Mouse (Mus musculus): Measurements from ENCODE around the gene Selplg. TPM values are rescaled to one million over a fixed set of nuclear protein-coding genes. Genes with fewer than 3 reads are reported as not detected.
"Not testable (repeated sequence)": the region's sequence is repeated elsewhere in the genome, so short reads cannot be mapped to it uniquely, and the experiment has no call there.

Gene Selplg
- total RNA-seq, 2 experiments from 2014 or later, result 1.1 TPM

DNA sequence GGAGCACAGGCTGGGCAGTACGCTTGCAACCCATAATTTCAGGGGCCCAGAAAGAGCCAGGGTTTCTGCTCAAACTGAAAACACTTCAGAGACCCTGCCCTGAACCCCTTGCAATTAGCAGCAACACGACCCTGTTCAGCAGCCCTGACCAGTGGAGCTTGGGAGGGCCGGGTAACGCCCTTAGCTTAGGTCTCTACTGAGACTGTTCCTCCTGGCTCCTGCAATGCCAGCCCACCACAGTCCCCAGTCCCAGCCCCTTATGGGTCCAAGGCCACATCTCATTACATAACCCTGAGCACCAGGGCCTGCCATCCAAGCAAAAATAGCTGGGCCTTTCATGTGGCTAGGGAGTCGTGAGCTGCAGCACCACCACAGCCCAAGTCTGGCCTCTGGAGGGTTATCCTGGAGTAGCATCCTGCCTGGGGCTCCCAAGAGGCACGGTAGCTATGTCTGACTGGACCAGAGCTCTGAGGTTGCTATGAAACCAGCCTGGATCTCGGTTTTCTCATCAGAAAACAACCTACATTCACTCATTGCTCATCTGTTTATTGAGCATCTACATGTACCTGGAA, 28.0 kb downstream of the Selplg start:
- intact Hi-C loops (cut with DNase I; ENCODE audit: low total_unique reads), result no loop called here
- no peak for DNase-seq

DNA sequence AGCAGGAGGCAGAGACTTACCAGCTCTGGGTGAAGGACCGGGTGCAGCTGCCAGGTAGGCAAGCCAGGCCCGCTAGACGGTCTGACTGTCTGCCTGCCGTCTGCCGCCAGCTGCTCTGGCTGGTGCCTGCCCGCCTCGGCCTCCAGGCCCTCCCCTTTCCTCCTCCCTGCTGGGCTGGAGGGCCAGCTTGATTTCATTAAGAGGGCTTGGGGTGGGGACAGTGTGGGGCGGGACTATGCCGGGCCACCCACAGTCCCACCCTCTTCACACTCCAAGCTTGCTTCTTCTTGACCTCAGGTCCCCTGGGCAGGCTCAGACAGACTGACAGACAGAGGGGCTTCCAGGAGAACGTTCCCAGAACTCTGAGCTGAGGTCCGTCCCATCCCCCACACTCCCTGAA, 32.2 kb downstream of the Selplg start, which contains the start of gene Tmem119:
TSS of gene Tmem119 (minus strand) at position 237 of the 400 bp plus-strand sequence.
- intact Hi-C loops (cut with DNase I; ENCODE audit: low total_unique reads), result no loop called here
- peak; percentile 78 for DNase-seq

DNA sequence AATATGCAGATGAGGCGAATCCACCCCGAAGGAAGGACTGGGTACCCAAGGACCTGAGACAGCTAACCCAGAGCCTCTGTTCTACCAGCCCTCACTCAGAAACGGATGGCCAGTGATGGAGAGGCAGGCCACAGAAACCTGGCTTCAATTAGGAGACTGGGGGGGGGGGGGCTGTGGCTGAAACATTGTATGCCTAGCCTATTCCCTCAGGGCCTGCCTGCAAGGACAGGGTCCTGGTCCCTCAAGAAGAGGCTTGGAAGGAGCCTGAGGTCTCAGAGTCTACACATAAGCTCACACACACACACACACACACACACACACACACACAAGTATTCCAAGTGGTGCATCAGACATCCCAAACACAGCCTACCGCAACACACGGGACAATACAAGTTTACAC, 32.8 kb downstream of the Selplg start:
- intact Hi-C loops (cut with DNase I; ENCODE audit: low total_unique reads), result no loop called here
- no peak for DNase-seq

DNA sequence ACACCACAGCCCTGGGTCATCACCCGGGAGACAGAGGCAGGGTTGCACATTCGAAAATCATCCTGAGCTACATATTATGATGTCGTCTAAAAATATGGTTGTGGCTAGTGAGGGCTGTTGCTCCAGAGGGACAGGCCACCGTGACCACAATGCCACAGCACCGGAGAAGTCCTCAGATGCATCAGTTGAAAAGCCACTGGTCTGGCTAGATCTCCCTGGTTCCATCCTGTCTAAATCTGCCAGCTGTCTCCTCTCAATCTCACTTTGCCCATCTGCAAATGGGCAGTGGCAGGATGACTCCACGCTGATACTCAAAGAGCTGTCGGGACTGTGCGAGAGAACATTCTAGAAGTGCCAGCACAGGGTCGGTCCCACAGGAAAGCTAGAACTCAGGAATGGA, 33.9 kb downstream of the Selplg start:
- no peak for DNase-seq
- intact Hi-C loops (cut with DNase I; ENCODE audit: low total_unique reads), result no loop called here

DNA sequence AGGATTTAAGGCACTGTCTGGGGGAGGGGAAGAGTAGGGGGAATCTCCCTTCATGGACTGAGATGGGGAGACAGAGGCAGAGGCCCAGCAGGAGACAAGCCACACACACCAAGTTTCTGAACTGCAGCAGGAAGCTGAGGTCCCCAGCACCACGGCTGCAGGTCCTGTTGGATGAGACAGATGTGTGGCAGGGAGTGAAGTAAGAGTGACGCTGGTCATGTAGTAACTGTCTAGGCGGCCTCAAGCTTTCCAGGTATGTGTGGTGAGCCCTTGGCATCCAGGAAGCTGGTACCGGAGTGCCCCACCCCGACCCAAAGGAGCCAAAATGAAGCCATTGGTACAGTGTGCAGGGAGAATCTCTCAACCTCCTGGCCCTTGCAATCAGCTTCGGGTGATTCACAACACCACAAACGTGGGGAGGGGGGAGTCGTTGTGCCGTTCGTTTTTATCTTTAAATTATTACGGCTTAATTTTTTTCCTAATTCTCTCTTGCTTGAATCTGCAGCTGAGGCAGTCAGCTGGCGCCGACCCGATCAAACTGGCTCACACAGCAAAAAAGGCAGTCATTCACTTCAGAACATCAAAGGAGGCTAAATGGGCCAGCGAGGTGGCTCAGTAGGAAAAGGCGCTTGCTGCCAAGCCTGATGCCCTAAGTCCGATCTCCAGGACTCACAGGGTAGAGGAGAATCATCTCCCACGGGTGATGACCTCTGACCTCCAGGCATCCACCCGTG, 35.1 kb downstream of the Selplg start:
- intact Hi-C loops (cut with DNase I; ENCODE audit: low total_unique reads), result no loop called here
- DNase-seq, result no peak

DNA sequence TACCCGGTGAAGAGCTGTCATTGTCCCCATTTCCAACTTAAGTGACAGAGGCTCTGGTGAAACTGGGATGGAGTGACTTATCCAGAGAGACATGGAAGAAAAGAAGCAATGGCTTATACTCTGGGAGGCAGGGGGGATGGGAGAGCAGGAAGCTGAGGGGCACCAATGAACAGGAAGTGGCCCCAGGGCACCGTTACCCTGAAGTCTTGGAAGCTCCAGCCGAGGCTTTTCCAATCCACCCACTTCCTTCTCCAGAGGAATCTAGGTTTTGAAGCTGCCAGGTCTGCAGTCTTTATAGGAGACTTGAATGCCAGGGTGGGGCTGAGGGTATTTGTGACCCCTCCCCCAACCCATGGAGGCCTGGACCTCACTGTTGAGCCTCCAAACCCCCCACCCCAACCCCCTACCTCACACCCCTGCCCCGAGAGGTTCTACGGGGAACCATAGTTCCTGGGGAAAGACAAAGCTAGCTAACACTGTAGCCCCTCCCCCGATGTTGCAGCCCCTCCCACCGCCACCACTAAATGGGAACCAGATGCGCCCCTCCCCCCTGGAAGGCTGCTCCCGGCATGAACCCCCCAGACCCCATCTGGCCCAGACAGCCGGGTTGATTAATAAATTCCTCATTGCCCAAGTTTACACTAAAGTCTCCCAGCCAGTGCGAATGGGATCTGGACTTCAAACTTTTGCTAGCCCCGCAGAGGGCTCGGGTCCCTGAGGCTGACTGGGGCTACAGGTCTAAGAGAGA, 35.9 kb downstream of the Selplg start:
- intact Hi-C loops (cut with DNase I; ENCODE audit: low total_unique reads), result no loop called here
- DNase-seq, result peak; percentile 53

DNA sequence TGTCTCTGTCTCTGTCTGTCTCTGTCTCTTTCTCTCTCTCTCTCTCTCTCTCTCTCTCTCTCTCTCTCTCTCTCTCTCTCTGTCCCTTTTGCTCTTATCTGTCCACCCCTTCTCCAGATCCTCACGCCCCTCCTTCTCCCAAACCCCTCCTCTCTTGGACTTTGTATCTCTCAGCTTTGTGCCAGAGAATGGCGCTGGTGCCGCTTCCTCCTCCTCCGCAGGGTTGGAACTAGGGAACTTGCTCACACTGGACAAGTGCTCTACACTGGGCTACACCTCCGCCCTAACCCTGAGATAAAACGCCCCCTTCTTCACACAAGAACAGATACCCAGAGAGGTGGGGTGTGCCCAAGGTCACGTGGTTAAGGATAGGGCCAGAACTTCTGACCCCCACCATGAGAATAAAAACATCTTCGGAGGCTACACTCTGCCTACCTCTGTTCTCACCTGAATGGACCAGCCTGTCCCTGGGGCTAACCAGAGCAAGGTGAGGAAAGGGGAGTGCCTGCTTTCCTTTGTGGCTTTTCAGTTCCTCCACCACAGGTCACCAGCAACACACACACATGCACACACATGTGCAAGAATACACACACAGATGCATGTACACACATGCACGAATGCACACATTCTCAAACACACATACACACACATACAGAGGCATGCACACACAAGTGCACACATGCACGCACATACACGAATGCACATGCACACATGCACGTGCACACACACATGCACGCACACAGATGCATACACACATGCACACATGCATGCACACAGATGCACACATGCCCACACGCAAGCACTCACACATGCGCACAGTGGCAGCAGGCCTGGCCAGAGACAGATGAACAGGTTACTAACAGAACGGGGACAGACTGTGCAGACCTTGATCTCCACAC, 41.0 kb downstream of the Selplg start:
- intact Hi-C loops (cut with DNase I; ENCODE audit: low total_unique reads), result no loop called here
- no peak for DNase-seq

DNA sequence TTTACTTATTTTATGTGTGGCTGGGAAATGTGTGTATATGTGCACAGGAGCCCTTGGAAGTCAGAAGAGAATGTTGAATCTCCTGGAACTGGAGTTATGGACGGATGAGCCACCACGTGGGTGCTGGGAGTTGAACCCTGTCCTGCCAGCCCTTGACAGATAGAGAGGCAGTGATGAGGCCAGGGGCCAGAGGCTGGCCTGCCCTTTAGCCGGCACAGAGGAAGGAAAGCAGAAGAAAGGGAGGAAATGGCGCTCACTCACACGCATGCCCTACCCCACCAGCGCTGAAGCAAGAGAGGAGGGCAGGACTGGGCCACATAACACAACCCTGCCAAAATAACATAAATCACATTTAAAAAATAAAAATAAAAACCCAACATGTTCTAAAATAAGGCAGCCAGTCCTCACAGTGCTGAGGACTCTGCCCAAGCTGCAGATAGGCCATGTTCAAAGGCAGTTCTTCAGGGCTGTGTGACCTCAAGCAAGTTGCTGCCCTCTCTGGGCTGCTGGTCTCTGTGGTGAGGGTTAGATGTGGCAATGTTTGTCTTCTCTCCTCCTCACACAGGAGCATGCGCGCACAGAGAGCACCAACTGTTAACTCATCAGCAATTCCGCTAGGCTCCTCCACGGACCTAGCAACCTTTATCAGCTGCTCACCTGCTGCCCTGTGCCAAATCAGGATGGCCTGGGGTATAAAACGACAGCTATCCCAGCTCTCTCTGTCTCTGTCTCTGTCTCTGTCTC, 41.8 kb downstream of the Selplg start:
- intact Hi-C loops (cut with DNase I; ENCODE audit: low total_unique reads), result no loop called here
- DNase-seq, result no peak

DNA sequence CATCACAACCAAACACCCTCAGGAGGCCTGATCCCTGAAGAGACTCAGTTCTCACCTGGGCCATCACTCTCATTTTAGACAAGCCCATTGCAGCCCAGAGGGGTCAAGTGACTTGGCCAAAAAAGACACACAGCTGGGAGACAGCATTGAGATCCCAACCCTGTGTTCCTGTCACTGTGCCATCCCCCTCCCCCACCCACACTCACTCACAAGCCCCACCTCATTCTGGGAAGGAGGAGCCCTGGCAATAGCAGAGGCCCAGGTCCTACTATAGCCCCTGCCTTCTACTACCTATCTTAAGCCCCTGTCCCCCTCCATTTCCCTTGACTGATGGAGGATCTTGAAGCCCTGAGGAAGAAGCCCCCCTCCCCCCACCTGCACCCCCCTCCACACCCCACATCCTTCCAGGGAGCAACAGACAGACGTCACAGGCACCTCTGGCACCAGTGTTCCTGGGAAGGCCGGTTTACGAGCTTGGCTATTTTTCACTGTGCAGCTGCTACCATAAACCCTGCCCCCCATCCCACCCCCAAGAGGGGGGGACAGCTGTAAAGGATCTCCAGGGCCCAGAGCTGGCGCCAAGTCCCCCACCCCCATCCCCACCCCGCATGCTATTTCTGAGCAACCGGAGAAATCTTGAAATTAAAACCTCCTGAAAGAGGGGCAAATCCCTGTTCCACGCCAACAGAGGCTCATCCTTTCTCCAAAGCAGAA, 43.2 kb downstream of the Selplg start:
- intact Hi-C loops (cut with DNase I; ENCODE audit: low total_unique reads), result no loop called here

DNA sequence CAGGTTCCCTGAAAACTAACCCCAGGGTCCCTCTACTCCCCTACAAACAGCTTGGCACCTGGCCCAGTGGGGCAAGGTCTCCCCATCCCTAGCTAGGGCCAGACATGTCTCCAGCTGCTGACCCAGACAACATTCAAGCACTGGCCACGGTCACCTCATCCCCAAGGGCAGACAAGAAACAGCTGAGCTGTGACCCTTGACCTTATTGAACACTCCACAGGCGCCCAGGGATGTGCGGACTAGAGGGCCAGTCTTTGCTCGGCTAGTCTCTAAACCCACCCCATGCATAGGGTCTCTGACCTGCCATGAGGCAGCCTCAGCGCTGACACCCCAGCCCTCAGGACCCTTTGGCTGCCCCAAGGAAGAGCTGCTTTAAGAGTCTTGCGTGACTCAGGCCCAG, 43.8 kb downstream of the Selplg start:
- no peak for DNase-seq
- intact Hi-C loops (cut with DNase I; ENCODE audit: low total_unique reads), result no loop called here

More for the DNA sequence above, 43.2 kb downstream of the Selplg start:
- peak; percentile 69 for DNase-seq

DNA sequence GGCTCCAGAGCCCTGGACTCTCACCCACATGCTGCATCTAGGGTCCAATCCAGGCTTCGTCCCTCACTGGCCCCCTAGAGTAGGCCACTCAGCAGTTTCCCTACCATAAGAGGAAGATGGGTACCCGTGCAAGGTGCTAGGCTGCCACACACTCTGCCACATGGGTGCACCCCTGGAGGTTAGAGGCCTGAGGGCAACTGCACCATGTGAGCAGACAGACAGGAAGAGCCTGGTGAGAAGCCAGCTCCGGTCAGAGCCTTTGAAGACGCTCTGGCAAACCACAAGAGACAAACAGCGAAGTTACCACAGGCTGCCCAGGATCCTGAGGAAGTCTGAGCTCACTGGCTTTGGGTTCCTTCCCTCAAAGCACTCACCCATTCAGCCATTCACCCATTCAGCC, 45.5 kb downstream of the Selplg start:
- DNase-seq, result no peak
- intact Hi-C loops (cut with DNase I; ENCODE audit: low total_unique reads), result no loop called here

DNA sequence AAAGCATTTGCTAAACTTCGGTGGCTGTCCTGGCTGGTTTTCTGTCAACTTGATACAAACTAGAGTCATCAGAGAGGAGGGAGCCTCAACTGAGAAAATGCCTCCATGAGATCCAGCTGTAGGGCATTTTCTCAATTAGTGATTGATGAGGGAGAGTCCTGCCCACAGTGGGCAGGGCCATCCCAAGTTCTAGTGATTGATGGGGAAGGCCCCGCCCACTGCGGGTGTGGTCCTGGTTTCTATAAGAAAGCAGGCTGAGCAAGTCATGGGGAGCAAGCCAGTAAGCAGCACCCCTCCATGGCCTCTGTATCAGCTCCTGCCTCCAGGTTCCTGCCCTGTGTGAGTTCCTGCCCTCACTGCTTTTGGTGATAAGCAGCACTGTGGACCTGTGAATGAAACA, 48.3 kb downstream of the Selplg start:
- DNase-seq, result peak; percentile 58
- intact Hi-C loops (cut with DNase I; ENCODE audit: low total_unique reads), result not testable (repeated sequence)

DNA sequence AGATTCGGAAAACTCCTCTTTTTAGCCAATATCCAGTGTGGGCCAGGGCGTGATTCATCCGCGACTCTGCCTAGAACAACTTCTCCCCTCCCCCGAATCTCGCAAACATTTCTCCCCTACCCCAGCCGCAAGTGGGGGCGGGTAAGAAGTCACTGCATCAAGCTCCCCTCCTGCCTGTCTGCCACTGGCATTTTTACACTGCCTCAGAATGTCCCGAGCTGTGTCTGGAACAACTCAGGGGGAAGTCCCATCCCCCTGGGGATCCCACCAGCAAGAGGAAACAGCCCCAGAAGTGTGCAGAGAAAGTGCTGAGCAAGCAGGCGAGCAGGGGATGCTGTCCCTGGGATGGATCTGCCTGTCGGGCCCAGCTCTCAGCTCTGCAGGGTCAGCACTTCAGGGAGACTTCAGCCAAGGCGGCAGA, 48.9 kb downstream of the Selplg start:
- DNase-seq, result peak; percentile 69
- intact Hi-C loops (cut with DNase I; ENCODE audit: low total_unique reads), result no loop called here

DNA sequence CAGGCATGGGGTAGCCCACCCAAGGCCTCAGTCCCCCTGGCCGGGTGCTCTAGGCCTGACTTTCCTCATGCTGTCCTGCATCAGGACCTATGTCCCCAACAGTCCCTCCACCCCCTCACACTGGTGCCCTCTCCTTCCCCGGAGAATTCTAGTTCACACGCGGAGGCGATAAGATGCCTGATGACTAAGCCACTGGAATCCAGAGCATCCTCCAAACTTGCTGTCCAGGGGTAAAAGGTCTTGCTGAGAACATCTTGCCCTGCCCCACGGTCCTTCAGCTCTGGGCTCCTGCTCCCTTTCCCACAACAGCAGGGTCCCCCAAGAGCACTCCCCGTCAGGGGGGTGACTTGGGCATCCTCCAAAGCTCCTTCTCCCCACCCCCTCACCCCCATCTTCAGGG, 49.8 kb downstream of the Selplg start:
- intact Hi-C loops (cut with DNase I; ENCODE audit: low total_unique reads), result no loop called here
- DNase-seq, result no peak

DNA sequence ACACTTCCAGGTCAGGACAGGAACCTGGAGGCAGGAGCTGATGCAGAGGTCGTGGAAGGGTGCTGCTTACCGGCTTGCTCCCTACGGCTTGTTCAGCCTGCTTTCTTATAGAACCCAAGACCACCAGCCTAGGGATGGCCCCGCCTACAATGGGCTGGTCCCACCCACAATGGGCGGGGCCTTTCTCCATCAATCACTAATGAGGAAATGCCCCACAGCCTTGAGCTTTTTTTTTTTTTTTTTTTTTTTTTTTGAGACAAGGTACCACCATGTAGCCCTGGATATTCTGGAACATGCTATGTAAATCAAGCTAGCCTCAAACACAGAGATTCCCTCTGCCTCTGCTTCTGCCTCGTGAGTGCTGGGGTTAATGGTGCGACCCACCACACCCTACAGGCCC, 50.6 kb downstream of the Selplg start:
- intact Hi-C loops (cut with DNase I; ENCODE audit: low total_unique reads), result no loop called here
- DNase-seq, result no peak

DNA sequence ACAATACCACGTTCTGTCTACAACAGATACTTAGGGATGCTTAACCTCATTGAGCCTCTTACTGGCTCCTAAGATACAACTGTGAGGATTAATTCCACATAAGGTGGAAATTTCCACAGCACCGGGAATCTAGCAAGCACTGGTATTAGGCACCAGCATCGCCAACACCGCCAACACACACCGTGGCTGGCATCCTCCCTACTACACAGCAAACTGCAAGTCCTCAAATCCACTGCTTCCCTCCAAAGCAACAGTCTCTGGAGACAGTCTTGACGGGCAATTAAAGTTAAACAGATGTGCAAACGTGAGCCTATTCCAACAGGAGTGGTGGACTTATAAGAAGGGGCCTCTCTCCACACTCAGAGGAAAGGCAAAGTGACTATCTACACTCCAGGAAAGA, 51.2 kb downstream of the Selplg start:
- no peak for DNase-seq
- intact Hi-C loops (cut with DNase I; ENCODE audit: low total_unique reads), result no loop called here

DNA sequence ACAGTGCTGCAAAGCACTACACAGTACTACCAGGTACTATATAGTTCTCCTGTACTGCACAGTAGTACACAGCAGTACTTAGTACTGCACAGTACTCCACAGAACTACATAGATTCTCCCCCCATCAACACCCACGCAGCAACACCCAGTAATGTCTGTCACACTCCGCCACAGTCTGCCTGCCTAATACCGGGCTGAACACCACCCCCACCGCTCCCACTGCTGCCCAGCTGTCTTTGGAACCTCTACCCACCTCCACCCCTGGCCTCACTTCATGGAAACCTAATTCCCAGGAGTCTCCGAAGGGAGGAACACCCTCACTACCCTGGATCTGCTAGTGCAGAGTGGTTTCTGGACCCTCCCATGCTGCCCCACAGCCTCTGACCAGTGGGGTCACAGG, 51.7 kb downstream of the Selplg start:
- intact Hi-C loops (cut with DNase I; ENCODE audit: low total_unique reads), result no loop called here
- DNase-seq, result no peak

DNA sequence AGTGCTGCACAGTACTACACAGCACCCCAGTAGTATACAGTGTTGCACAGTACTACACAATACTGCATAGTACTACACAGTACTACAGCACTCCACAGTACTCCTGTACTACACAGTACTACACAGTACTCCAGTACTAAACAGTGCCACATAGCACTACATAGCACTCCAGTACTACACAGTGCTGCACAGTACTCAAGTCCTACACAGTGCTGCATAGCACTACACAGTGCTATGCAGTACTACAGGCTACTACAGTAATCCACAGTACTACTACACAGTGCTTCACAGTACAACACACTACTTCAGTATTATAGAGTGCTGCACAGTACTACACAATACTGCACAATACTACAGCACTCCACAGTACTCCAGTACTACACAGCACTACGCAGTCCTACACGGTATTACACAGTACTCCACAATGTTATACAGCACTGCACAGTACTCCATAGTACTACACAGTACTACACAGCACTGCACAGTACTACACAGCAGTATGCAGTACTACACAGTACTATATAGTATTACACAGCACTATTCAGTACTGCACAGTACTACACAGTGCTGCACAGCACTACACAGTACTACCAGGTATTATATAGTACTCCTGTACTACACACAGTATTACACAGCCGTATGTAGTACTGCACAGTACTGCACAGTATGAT, 52.2 kb downstream of the Selplg start:
- intact Hi-C loops (cut with DNase I; ENCODE audit: low total_unique reads), result no loop called here
- no peak for DNase-seq

Measured in gastrocnemius, postnatal 14 days (tissue).